Mouse (Mus musculus) stomach, adult 2 months (tissue): Measurements from ENCODE around the gene Abl1. TPM values are rescaled to one million over a fixed set of nuclear protein-coding genes. Genes with fewer than 3 reads are reported as not detected.

Experiments
- polyA plus RNA-seq: library from polyadenylated mRNA; depleted of rRNA; stranded (reverse); fragments of >200 nt; gene quantifications from 2 replicates; pipeline ENCODE4 v1.2.3, GENCODE M21; 2012; rRNA removed

The Abl1 gene
- polyA plus RNA-seq = 19.6 and 23.1 TPM in 2 replicates

DNA sequence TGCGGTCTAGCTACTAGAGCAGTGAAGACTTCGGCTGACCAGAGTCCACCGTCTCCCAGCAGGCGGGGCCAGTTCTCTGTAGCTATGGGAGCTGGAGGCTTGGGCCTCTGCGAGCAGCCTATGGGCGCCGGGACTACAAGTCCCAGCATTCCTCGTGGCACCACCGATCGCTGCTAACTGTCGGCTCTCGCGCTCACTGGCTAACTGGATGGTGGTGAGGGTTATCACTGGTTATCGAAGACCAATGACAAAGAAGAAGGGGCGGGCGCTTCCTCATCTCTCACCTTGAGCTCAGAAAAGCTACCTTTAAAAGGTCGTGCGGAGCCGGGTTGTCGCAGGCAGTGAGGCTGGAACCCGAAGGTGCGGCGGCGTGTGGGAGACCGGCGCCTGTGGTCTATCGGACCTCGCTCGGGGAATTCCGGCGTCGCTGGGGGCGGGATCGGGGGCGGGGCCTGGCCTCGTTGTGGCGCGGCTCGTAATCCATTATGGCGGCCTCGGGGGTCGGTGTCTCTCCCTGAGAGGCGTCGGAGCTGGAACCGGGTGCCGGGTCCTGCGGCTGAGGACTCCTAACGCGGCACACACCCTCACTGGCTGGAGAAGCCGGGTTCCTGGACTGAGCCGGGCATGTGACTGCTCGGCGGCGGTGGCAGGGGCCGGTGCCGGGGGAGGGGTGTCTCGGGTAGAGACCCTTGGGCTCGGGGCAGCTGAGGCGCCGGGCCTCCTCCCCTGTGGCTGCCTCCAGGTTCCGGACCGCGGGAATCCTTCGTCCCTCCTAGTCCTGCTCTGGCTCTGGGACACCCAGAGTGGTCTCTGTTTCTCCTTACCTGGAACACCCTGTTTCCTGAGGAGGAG lies at the start of gene Abl1:
Abl1 (plus strand) TSS at position 303 of the 852 bp plus-strand sequence.

DNA sequence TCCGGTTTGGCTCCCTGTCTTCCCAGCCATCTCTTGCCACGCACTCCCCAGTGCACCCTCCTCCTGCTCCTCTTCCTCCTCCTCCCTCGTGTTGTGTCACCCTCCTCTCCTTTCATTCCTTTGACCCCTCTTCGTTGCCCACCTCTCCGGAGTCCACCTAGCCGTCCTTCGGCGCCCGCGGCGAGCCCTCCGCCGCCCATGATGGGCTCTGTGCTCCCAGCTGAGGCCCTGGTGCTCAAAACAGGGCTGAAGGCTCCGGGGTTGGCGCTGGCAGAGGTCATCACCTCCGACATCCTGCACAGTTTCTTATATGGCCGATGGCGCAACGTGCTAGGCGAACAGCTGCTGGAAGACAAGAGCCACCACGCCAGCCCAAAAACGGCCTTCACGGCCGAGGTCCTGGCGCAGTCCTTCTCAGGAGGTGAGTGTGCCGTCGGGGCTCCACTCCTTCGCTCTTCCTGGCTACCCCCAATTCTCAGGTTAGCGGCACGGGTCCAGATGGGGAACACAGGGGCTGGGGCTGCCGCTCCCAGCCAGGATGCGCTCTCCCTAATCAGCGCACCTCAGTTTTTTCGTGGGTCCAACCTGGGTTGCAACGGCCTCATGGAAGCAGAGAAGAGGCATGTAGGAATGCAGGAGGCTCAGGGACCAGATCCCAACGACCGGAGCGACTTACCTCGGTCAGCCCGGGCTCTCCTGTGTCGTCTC lies 48.1 kb upstream of the Abl1 start, which contains the start of gene Prdm12:
Prdm12 (plus strand) TSS at position 137 of the 708 bp plus-strand sequence.

DNA sequence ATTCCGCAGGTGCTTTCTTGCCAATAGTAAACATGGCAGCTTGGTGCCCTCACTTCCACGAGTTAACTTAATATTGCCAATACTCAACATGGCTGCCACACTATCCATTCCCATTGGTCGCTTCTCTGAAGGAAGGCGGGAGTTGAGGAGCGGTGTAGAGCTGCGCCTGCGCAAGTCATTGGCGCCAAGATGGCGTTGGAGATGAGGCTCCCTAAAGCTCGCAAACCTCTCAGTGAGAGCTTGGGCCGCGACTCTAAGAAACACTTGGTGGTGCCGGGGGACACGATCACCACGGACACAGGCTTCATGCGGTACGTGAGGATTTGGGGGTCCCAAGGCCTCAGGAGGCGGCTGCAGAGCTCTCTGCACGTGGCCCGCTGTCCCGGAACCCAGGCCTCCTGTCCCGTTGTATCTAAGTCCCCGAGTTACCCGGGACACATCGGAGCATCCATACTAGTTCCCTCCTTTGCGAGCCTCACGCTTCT lies 17.6 kb upstream of the Abl1 start, which contains the start of gene Exosc2:
Exosc2 (plus strand) TSS at position 165 of the 485 bp plus-strand sequence.

DNA sequence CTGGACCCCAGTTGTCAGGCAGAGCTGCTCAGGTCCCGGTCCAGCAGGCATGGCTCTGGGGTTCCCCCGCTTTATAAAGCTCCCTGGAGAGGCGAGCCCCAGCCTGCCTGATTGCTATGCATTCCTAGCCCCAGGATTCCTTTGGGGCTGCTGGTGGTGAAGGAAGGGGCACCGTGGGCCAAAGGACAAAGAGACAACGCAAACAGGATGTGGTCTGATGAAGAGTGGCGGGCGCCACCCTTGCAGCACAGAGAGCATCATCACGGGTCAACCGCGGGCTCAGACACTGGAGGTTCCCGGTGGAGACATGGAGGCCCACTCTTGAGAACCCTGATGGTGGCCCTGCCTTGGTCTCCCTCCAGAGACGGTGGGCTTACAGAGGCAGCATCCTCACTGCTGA lies 122.3 kb downstream of the Abl1 start, which contains the start of gene Qrfp:
Qrfp (minus strand) TSS at position 137 of the 400 bp plus-strand sequence.

DNA sequence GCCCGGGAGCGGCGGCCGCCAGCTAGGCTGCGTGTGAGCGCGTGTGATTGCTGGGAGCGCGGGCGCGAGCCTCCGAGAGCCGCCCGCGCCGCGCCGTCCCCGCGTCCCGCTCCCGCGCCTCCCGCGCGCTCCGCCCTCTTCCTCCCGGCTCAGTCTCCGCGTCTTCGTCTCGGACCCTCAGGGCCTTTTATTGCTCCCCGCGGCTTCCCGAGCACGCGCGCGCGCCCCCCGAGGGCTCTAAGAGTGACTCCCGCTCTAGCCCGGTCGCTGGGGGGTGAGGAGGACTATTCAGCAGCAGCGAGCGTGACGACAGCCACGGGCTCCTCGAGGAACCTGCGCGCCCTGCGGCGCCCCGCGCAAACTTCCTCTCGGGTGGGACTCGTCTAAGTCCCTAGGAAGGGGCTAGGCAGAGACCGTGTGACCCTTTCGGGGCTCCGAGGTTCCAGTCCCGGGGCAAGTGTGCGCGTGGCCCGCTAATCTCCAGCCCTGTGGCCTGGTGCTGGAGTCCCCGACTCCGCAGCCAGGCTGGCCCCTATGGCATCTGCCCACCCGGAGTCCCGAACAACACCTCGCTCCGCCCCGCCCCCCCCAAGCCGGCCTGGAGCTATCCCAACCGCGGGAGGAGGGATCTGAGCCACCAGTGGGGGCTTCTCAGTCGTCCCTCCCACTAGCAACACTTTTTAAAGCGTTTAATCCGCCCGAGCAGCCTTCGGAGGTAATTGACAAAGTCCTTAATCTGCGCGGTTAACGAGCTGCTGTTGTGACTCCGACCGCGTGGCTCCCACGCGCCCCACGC lies 157.9 kb downstream of the Abl1 start, which contains the start of gene Fibcd1:
Fibcd1 (minus strand) TSS at position 110 of the 796 bp plus-strand sequence.

Other genes with a start within 250 kb of the Abl1 start
- gene Ass1, start 218.2 kb upstream of the Abl1 start, polyA plus RNA-seq = 6.9 and 7.0 TPM in 2 replicates
- gene Fubp3, start 115.7 kb upstream of the Abl1 start, polyA plus RNA-seq = 19.8 and 20.7 TPM in 2 replicates
- gene Prdm12, start 48.3 kb upstream of the Abl1 start, polyA plus RNA-seq = not detected in 2 replicates
- 1.2 and 2.0 TPM in 2 replicates for gene Exosc2, start 17.7 kb upstream of the Abl1 start, polyA plus RNA-seq
- gene Qrfp, start 122.2 kb downstream of the Abl1 start, polyA plus RNA-seq = not detected in 2 replicates
- gene Fibcd1, start 157.6 kb downstream of the Abl1 start, polyA plus RNA-seq = 0.05 and 0.11 TPM in 2 replicates
- gene Lamc3, start 198.9 kb downstream of the Abl1 start, polyA plus RNA-seq = 0.86 and 1.4 TPM in 2 replicates